Mouse (Mus musculus) bone marrow macrophage, adult 2 months (primary cell): ENCODE data around the gene Plppr1.

Experiments used
- CTCF ChIP-seq: IDR thresholded peaks from 2 replicates; pipeline ENCODE4 v1.5.1; 2012; ENCODE audit warnings: low read depth, mild to moderate bottlenecking, low read length, moderate library complexity
- POLR2A ChIP-seq: IDR thresholded peaks from 2 replicates; pipeline ENCODE4 v1.6.1; 2012; ENCODE audit warnings: mild to moderate bottlenecking, low read depth, low read length, borderline replicate concordance

DNA sequence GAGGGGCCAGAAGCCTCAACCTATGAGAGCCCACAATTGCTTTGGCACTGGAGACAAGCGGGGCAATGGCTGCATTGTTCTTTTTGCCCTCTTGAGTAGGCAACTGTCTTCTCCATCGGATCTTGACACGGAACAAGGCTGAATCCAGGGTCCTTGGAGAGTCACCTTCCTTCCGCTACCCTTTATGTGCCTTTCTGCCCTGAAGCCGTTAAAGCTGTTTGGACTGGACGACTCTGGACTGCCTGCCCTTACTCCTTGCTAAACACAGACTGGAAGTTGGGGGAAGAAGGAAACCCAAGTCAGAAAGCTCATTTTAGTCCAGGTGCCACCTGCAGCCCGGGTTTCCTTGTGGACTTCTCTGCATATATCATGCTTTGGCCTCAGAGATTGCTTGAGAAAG is 516 bp upstream of the Plppr1 start:
- TF ChIP-seq POLR2A (no peak), CTCF (no peak)
